Mouse (Mus musculus): ENCODE data around the gene Gm42906. TPM values are rescaled to one million over a fixed set of nuclear protein-coding genes. Genes with fewer than 3 reads are reported as not detected.

Gm42906 gene
- total and polyA plus RNA-seq, 3 experiments = not detected

DNA sequence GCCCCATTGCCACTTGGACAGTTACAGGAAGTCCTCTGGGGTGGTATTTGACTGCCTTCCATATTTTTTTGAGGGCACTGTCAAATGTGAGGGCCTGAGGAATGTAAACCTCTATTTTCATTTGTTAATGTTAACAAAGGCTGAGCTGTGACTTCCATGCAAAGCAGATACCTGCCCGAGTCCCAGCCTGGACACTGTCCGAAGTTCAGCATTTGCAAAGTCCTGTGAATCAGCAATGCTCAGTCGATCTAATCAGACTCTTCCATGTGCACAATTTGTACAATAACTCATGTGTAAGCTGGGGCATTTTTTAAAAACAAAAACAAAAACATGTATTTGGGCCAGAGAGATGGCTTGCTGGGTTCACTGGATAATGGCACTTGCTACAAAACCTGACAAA is 265.3 kb downstream of the Gm42906 start:
- DNase-seq (ENCODE audit: extremely low read depth) = no peak
- no peaks in the 10 kb centered on the region for H3K9me3 ChIP-seq (replicated peaks; ENCODE audit: low read length)
- TF ChIP-seq NELFE (IDR thresholded peaks at IDR 0.05; ENCODE audit: low read depth, low read length) (no peak), USF1 (IDR thresholded peaks at IDR 0.05; ENCODE audit: low read depth, low read length) (no peak), CHD2 (IDR thresholded peaks at IDR 0.05; ENCODE audit: low read length) (no peak), ZC3H11A (IDR thresholded peaks at IDR 0.05; ENCODE audit: low read depth, low read length) (no peak), MAFK (IDR thresholded peaks at IDR 0.05; ENCODE audit: insufficient replicate concordance, low read length) (no peak), UBTF (IDR thresholded peaks at IDR 0.05; ENCODE audit: low read depth, low read length) (no peak)
- no peak overlapping the region for H3K4me2 ChIP-seq (ENCODE audit: insufficient read depth, low read depth, poor library complexity, severe bottlenecking)
- H3K4me3 ChIP-seq (replicated peaks in 1 of 3; ENCODE audit: low read depth in 2 of 3, low read length in 2 of 3, poor library complexity in 1 of 3) = no peak overlapping the region
- no peak overlapping the region for H3K27ac ChIP-seq (ENCODE audit: insufficient read depth, low read depth)
- no peaks in the 10 kb centered on the region for H3K27me3 ChIP-seq (replicated peaks)
- in situ Hi-C loops (cut with MboI; ENCODE audit: low pct_ligation_motif_present, low pct_unique_long_range_greater_than_20kb, low sequenced_read_pairs) = no loop called here
- H3K9ac ChIP-seq (ENCODE audit: insufficient read depth, low read depth) = no peak overlapping the region
- H3K36me3 ChIP-seq (replicated peaks in 1 of 2; ENCODE audit: control insufficient read depth in 1 of 2, insufficient read depth in 1 of 2, low read length in 1 of 2) = no peaks in the 10 kb centered on the region
- H3K4me1 ChIP-seq (ENCODE audit: control insufficient read depth in 1 of 2, insufficient read depth in 2 of 2) = 0 out of 4 replicates have a peak, but pooled peaks cover 0 to 3% of the 10 kb centered on the region in 2 experiments
- H3K79me2 ChIP-seq (replicated peaks; ENCODE audit: control insufficient read depth, extremely low read depth, insufficient read depth, poor library complexity, severe bottlenecking) = no peaks in the 10 kb centered on the region
- dilution Hi-C loops (cut with MboI; ENCODE audit: extremely low pct_ligation_motif_present, extremely low pct_unique_long_range_greater_than_20kb, low sequenced_read_pairs) = no loop called here

DNA sequence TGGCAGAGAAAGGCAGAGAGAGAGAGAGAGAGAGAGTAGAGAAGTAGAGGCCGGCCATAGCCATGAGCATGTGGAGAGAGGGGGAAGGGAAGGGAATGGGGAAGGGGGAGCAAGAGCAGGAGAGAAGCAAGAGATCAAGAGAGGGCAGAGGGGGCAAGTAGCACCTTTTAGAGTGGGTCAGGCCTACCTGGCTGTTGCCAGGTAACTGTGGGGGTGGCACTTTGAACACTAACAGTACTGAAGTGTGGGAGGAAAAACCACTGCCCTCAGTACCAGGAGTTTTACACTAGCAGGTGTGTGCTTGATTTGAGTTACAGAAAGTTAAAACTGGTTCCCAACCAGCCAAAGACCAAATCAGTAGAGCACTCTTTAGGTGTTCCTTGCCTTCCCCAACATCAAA is 272.7 kb downstream of the Gm42906 start:
- Histone ChIP-seq H3K4me3 (replicated peaks in 1 of 3; ENCODE audit: low read depth in 2 of 3, low read length in 2 of 3, poor library complexity in 1 of 3) (no peak overlapping the region), H3K27ac (ENCODE audit: insufficient read depth, low read depth) (no peak overlapping the region), H3K4me1 (ENCODE audit: control insufficient read depth in 1 of 2, insufficient read depth in 2 of 2) (peaks cover 6 to 10% of the 10 kb centered on the region in 2 experiments), H3K36me3 (replicated peaks in 1 of 2; ENCODE audit: control insufficient read depth in 1 of 2, insufficient read depth in 1 of 2, low read length in 1 of 2) (no peaks in the 10 kb centered on the region), H3K4me2 (ENCODE audit: insufficient read depth, low read depth, poor library complexity, severe bottlenecking) (no peak overlapping the region), H3K9ac (ENCODE audit: insufficient read depth, low read depth) (no peak overlapping the region), H3K79me2 (replicated peaks; ENCODE audit: control insufficient read depth, extremely low read depth, insufficient read depth, poor library complexity, severe bottlenecking) (no peaks in the 10 kb centered on the region), H3K27me3 (replicated peaks) (no peaks in the 10 kb centered on the region), H3K9me3 (replicated peaks; ENCODE audit: low read length) (no peaks in the 10 kb centered on the region)
- no peak for DNase-seq (ENCODE audit: extremely low read depth)
- in situ Hi-C loops (cut with MboI; ENCODE audit: low pct_ligation_motif_present, low pct_unique_long_range_greater_than_20kb, low sequenced_read_pairs) = no loop called here
- dilution Hi-C loops (cut with MboI; ENCODE audit: extremely low pct_ligation_motif_present, extremely low pct_unique_long_range_greater_than_20kb, low sequenced_read_pairs) = no loop called here
- TF ChIP-seq MAZ (IDR thresholded peaks at IDR 0.05; ENCODE audit: low read depth, low read length) (no peak), ZMIZ1 (IDR thresholded peaks at IDR 0.05; ENCODE audit: low read depth, low read length) (no peak), TCF12 (IDR thresholded peaks at IDR 0.05; ENCODE audit: low read depth, low read length) (no peak)

DNA sequence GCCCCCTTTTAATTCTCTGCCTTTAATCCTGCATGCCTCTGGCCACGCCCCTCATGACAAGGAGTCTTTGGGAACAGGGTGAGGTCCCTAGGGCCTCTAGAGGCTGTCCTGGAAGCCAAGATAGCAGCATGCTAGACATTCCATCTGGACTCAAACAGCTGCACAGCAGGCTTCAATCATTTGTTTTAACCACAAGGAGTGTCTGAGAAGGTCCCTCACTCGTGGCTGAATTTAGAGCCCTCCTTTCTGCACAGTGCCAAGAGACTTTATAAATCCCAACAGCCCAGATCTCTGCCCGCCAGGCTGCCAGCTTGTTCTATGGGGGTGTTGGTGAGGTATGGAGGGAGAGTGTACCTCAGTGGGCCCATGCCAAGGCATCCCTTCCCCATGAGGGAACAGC is 273.2 kb downstream of the Gm42906 start:
- Histone ChIP-seq H3K27ac (ENCODE audit: insufficient read depth, low read depth) (no peak overlapping the region), H3K79me2 (replicated peaks; ENCODE audit: control insufficient read depth, extremely low read depth, insufficient read depth, poor library complexity, severe bottlenecking) (no peaks in the 10 kb centered on the region), H3K4me2 (ENCODE audit: insufficient read depth, low read depth, poor library complexity, severe bottlenecking) (no peak overlapping the region), H3K9ac (ENCODE audit: insufficient read depth, low read depth) (no peak overlapping the region), H3K4me3 (replicated peaks in 1 of 3; ENCODE audit: low read depth in 2 of 3, low read length in 2 of 3, poor library complexity in 1 of 3) (no peak overlapping the region), H3K36me3 (replicated peaks in 1 of 2; ENCODE audit: control insufficient read depth in 1 of 2, insufficient read depth in 1 of 2, low read length in 1 of 2) (no peaks in the 10 kb centered on the region), H3K27me3 (replicated peaks) (no peaks in the 10 kb centered on the region), H3K9me3 (replicated peaks; ENCODE audit: low read length) (no peaks in the 10 kb centered on the region), H3K4me1 (ENCODE audit: control insufficient read depth in 1 of 2, insufficient read depth in 2 of 2) (peaks cover 6 to 10% of the 10 kb centered on the region in 2 experiments)
- TF ChIP-seq NELFE (IDR thresholded peaks at IDR 0.05; ENCODE audit: low read depth, low read length) = no peak
- no peak for TF ChIP-seq MAFK (IDR thresholded peaks at IDR 0.05; ENCODE audit: insufficient replicate concordance, low read length)
- TF ChIP-seq USF1 (IDR thresholded peaks at IDR 0.05; ENCODE audit: low read depth, low read length) = no peak
- no peak for TF ChIP-seq TCF12 (IDR thresholded peaks at IDR 0.05; ENCODE audit: low read depth, low read length)
- TF ChIP-seq ZMIZ1 (IDR thresholded peaks at IDR 0.05; ENCODE audit: low read depth, low read length) = no peak
- no peak for TF ChIP-seq HCFC1 (IDR thresholded peaks at IDR 0.05; ENCODE audit: low read depth, low read length)
- no peak for TF ChIP-seq BHLHE40 (IDR thresholded peaks at IDR 0.05; ENCODE audit: low read depth, low read length)
- no peak for TF ChIP-seq KAT2A (IDR thresholded peaks at IDR 0.05; ENCODE audit: insufficient replicate concordance, low read length)
- TF ChIP-seq MEF2A (IDR thresholded peaks at IDR 0.05; ENCODE audit: borderline replicate concordance, low read depth, low read length) = no peak
- TF ChIP-seq USF2 (conservative IDR thresholded peaks at IDR 0.05; ENCODE audit: low read depth, low read length) = no peak
- TF ChIP-seq JUND (conservative IDR thresholded peaks at IDR 0.05; ENCODE audit: low read depth, low read length) = no peak
- TF ChIP-seq SMC3 (IDR thresholded peaks at IDR 0.05; ENCODE audit: low read depth, low read length) = no peak
- no peak for TF ChIP-seq UBTF (IDR thresholded peaks at IDR 0.05; ENCODE audit: low read depth, low read length)
- TF ChIP-seq ZKSCAN1 (IDR thresholded peaks at IDR 0.05; ENCODE audit: borderline replicate concordance, low read depth, low read length) = no peak
- TF ChIP-seq NRF1 (IDR thresholded peaks at IDR 0.05; ENCODE audit: low read depth, low read length) = no peak
- TF ChIP-seq CHD1 (IDR thresholded peaks at IDR 0.05; ENCODE audit: low read depth, low read length) = no peak
- TF ChIP-seq MAX (IDR thresholded peaks at IDR 0.05; ENCODE audit: low read length) = no peak
- TF ChIP-seq EP300 (IDR thresholded peaks at IDR 0.05; ENCODE audit: low read length) = no peak
- no peak for TF ChIP-seq GABPA (IDR thresholded peaks at IDR 0.05; ENCODE audit: insufficient replicate concordance, low read depth, low read length)
- no peak for TF ChIP-seq TBP (conservative IDR thresholded peaks at IDR 0.05; ENCODE audit: low read depth, low read length)
- no peak for DNase-seq (ENCODE audit: extremely low read depth)
- in situ Hi-C loops (cut with MboI; ENCODE audit: low pct_ligation_motif_present, low pct_unique_long_range_greater_than_20kb, low sequenced_read_pairs) (no loop called here), dilution Hi-C loops (cut with MboI; ENCODE audit: extremely low pct_ligation_motif_present, extremely low pct_unique_long_range_greater_than_20kb, low sequenced_read_pairs) (no loop called here)
